Mouse (Mus musculus): ENCODE measurements around the gene Kctd20.

- no peak for TF ChIP-seq CTCF (IDR thresholded peaks at IDR 0.05; ENCODE audit: low read depth)
- no peak for TF ChIP-seq EP300 (IDR thresholded peaks at IDR 0.05; ENCODE audit: low read depth)
Measured at GRCm38 (mm10) chr17:28991286-28991685, 39.5 kb downstream of the Kctd20 start.

Measured in liver, postnatal 0 days (tissue).